Mouse (Mus musculus) Patski (cell line): ENCODE data around the gene Nlrc5. TPM values are rescaled to one million over a fixed set of nuclear protein-coding genes. Genes with fewer than 3 reads are reported as not detected.

Experiments used
- ATAC-seq: fragments of 100-300 bp; one replicate; pipeline ENCODE4 v1.8.0; 2021
- CTCF ChIA-PET: fragments of 350-600 bp; sonication (Branson Sonifier 250); formaldehyde crosslinking; loops from one replicate; lab custom pipeline; 2022; ENCODE audit warnings: inconsistent platforms; lab: Charles Lee
- POLR2A ChIA-PET: fragments of 350-600 bp; sonication (Branson Sonifier 250); formaldehyde crosslinking; loops from one replicate; lab custom pipeline; 2022; ENCODE audit warnings: antibody characterized with exemption, inconsistent platforms; lab: Charles Lee
- DNase-seq: peaks from one replicate; pipeline ENCODE4 v3.0.0-alpha.2; 2011; ENCODE audit warnings: low read depth, low spot score
- H3K27me3 ChIP-seq: fragments of 371-371 bp; one replicate; pipeline ENCODE4 v1.5.1; 2021
- CTCF ChIP-seq: fragments of 100-300 bp; IDR thresholded peaks from one replicate; pipeline ENCODE4 v1.5.1; 2021
- in situ Hi-C: fragments of 300-500 bp; cut with MboI; formaldehyde crosslinking; loops from 3 replicates; pipeline ENCODE4 v1.11.1; 2018; ENCODE audit warnings: low pct_unique_long_range_greater_than_20kb, mixed read lengths
- polyA plus RNA-seq: library from polyadenylated mRNA; unstranded; gene quantifications from one replicate; pipeline ENCODE4 v1.2.3, GENCODE M21; 2021

The Nlrc5 gene
- polyA plus RNA-seq, 1 experiment from 2014 or later = 0.76 TPM

GRCm38 (mm10) chr8:94552696-94553095, 118.5 kb downstream of the Nlrc5 start:
- ATAC-seq (no peak), DNase-seq (no peak)
- no peak for TF ChIP-seq CTCF
- in situ Hi-C loops = no loop called here
- POLR2A ChIA-PET = no interaction called here
- no peaks in the 10 kb centered on the region for H3K27me3 ChIP-seq
- CTCF ChIA-PET = no interaction called here

DNA sequence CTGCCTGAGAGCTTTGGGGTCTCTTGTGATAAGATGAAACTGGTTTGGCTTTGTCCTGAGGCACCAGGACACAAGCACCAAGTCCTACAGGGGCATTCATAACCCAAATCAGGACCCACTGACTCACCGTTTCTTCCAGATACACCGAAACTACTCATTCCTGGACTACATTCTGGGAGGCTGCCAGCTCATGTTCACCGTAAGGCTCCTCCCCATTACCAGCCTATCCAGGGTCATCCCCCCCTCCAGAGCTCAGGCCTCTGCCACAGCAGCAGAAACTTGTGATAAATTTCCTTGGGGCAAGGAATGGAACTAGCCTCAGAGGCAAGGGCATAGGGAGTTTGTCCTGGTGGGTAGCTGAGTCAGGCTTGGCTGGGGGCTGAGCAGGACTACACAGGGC, 123.1 kb downstream of the Nlrc5 start:
- POLR2A ChIA-PET = interaction anchor here (0.6 kb wide), 1 partner anchor 24 kb away, joined by 3 read pairs; no protein-coding TSS in a partner anchor
- CTCF ChIA-PET = interaction anchor here (1.7 kb wide), 1 partner anchor 146 kb away, joined by 4 read pairs; no protein-coding TSS in a partner anchor
- ATAC-seq (peak; percentile 33), DNase-seq (no peak)
- in situ Hi-C loops = no loop called here
- TF ChIP-seq CTCF = no peak
- H3K27me3 ChIP-seq = no peaks in the 10 kb centered on the region

- TF ChIP-seq CTCF = no peak
- CTCF ChIA-PET = interaction anchor here (1.2 kb wide), 1 partner anchor 28 kb away, joined by 3 read pairs; no protein-coding TSS in a partner anchor
- ATAC-seq = no peak
- in situ Hi-C loops = no loop called here
- POLR2A ChIA-PET = no interaction called here
- no peaks in the 10 kb centered on the region for H3K27me3 ChIP-seq
- DNase-seq = no peak
Observed at GRCm38 (mm10) chr8:94561256-94561655, 127.1 kb downstream of the Nlrc5 start.

GRCm38 (mm10) chr8:94564421-94564820, 130.3 kb downstream of the Nlrc5 start:
- peak; percentile 19 for DNase-seq
- ATAC-seq = no peak
- TF ChIP-seq CTCF = no peak
- in situ Hi-C loops = no loop called here
- ChIA-PET CTCF (no interaction called here), POLR2A (no interaction called here)
- no peaks in the 10 kb centered on the region for H3K27me3 ChIP-seq

- ATAC-seq (no peak), DNase-seq (no peak)
- H3K27me3 ChIP-seq = no peaks in the 10 kb centered on the region
- in situ Hi-C loops = no loop called here
- ChIA-PET POLR2A (interaction anchor here (1.0 kb wide), 1 partner anchor 26 kb away, joined by 3 read pairs; no protein-coding TSS in a partner anchor), CTCF (interaction anchor here (0.8 to 1.4 kb wide), 2 partner anchors 17 to 74 kb away, joined by 3 to 5 read pairs; no protein-coding TSS in a partner anchor)
- no peak for TF ChIP-seq CTCF
Observed at GRCm38 (mm10) chr8:94566033-94566432, 131.9 kb downstream of the Nlrc5 start.

GRCm38 (mm10) chr8:94566446-94567158, 132.4 kb downstream of the Nlrc5 start:
- ChIA-PET POLR2A (interaction anchor here (1.0 kb wide), 1 partner anchor 27 kb away, joined by 3 read pairs; no protein-coding TSS in a partner anchor), CTCF (interaction anchor here (0.8 to 1.4 kb wide), 3 partner anchors 17 to 74 kb away, joined by 3 to 5 read pairs (median 3); no protein-coding TSS in a partner anchor)
- no peak for TF ChIP-seq CTCF
- no peaks in the 10 kb centered on the region for H3K27me3 ChIP-seq
- ATAC-seq (no peak), DNase-seq (no peak)
- in situ Hi-C loops = no loop called here

GRCm38 (mm10) chr8:94567159-94567849, 133.1 kb downstream of the Nlrc5 start:
- ChIA-PET POLR2A (no interaction called here), CTCF (interaction anchor here (1.4 kb wide), 2 partner anchors 41 to 75 kb away, joined by 3 to 5 read pairs; no protein-coding TSS in a partner anchor)
- DNase-seq (no peak), ATAC-seq (no peak)
- in situ Hi-C loops = no loop called here
- H3K27me3 ChIP-seq = no peaks in the 10 kb centered on the region
- no peak for TF ChIP-seq CTCF

GRCm38 (mm10) chr8:94568098-94568497, 133.9 kb downstream of the Nlrc5 start:
- H3K27me3 ChIP-seq = no peaks in the 10 kb centered on the region
- CTCF ChIA-PET = interaction anchor here (1.1 to 1.4 kb wide), 2 partner anchors 42 to 363 kb away, joined by 3 read pairs; no protein-coding TSS in a partner anchor
- no peak for ATAC-seq
- POLR2A ChIA-PET = no interaction called here
- in situ Hi-C loops = no loop called here
- no peak for TF ChIP-seq CTCF
- DNase-seq = no peak

DNA sequence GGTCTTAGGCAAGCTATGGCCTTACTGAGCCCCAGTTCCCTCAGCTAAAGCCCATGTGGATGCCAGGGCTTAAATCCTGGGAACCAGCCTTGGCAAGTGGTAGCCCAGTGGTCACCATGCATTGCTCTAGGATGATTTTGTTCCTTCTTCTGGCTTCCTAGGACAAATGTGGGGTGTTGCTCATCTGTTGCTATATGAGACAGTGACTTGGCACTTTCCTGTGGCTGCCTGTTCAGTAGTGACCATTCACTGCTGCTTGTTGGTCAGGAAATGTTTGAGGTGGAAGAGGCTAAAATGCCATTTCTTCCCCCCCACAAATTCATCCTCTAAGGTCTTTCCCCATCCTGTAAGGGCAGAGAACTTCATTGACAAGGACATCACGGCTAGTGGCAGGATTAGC, 135.3 kb downstream of the Nlrc5 start:
- no peak for ATAC-seq

DNA sequence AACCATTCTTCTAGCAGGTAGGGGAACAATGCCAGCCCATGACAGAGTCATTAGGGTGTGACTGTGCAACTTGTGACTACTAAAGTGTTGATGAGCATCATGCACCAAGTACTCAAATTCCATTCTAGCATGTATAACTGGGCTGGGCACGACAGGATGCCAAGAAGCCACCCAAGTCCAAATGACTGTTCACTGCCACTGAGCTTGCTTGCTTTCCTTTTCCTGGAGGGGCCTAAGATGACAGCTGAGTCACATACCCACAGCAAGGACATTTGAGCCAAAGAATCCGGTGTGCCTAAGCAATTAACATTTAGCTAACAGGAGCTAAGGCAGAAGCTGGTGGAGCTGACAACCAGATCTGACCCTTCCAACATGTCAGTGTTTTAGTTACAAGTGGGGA, 137.7 kb downstream of the Nlrc5 start:
- no peaks in the 10 kb centered on the region for H3K27me3 ChIP-seq
- ATAC-seq (peak; percentile 40), DNase-seq (no peak)
- in situ Hi-C loops = no loop called here
- POLR2A ChIA-PET = interaction anchor here (1.7 kb wide), 1 partner anchor 40 kb away, joined by 7 read pairs; no protein-coding TSS in a partner anchor
- TF ChIP-seq CTCF = no peak
- CTCF ChIA-PET = interaction anchor here (2.1 to 3.1 kb wide), 2 partner anchors 12 to 38 kb away, joined by 8 to 10 read pairs; partner anchors contain the start of gene Cpne2

More for the DNA sequence above, 135.3 kb downstream of the Nlrc5 start:
- ChIA-PET POLR2A (no interaction called here), CTCF (no interaction called here)
- no peak for DNase-seq
- no peaks in the 10 kb centered on the region for H3K27me3 ChIP-seq
- no peak for TF ChIP-seq CTCF
- in situ Hi-C loops = no loop called here
